Mouse (Mus musculus): ENCODE data around the gene Pde9a. TPM values are rescaled to one million over a fixed set of nuclear protein-coding genes. Genes with fewer than 3 reads are reported as not detected.
A peak's percentile ranks its signal among the peaks of the same experiment; 100 is the strongest.

The Pde9a gene
- polyA plus RNA-seq, 1 experiment from 2014 or later: 34.9 TPM

DNA sequence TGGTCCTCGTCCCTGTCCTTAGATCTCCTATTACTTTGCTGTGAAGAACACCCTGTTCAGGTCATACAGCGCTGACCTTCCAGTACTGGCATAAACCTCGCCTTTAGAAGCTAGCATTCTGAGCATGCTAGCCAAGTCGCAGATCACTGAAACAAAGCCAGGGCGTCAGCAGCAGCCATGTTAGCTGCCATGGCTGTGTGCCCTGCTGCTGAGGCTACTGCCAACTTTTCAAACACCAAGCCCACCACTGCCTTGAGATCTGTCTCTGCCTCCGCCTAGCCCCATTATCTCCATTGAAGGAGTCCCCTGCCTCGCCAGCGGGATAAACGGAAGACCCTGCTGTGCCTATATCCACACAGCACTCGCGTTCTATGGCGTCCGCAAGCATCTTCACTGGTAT lies 25.4 kb upstream of the Pde9a start:
- Histone ChIP-seq H3K36me3 (no peaks in the 10 kb centered on the region), H3K4me3 (replicated peaks) (no peak overlapping the region), H3K27ac (no peak overlapping the region), H3K9me3 (replicated peaks) (no peaks in the 10 kb centered on the region), H3K27me3 (no peaks in the 10 kb centered on the region; the same call in 1 of the 2 replicates), H3K9ac (no peak overlapping the region), H3K4me1 (peaks cover 8% of the 10 kb centered on the region; the same call in 1 of the 2 replicates), H3K4me2 (no peak overlapping the region)
- WGBS: 82% methylated on average over 13 of the region's 13 CpGs
- no peak for ATAC-seq (replicated peaks; ENCODE audit: low FRiP score)

DNA sequence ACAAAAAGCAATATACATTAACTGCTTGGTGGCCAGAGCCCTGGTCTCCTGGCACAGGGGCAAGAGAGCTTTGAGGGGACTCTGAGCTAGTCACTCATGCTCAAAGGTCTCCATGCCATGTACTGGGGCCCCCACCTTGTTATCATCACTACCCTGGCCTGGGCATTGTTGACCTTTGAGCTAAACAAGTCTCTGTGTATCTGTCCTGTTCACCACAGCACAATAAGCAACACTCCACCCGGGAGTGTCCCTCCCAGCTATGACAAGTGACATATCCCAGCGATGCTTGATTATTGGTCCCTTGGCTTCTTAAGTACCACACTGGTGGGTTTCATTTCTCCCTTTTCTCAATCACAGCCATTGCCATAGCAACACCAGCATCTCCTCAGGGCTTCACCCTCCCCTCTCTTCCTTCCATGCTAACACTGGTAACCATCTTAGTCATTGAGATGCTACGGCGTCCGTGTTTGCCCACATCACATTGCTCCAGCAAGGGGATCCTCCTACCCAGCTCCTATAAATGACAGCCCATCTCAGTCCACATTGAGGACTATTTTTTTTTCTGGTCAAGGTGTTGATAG lies 20.3 kb upstream of the Pde9a start:
- H3K27me3 ChIP-seq: no peaks in the 10 kb centered on the region; the same call in 1 of the 2 replicates
- H3K27ac ChIP-seq: no peak overlapping the region
- H3K9me3 ChIP-seq (replicated peaks): no peaks in the 10 kb centered on the region
- H3K4me2 ChIP-seq: no peak overlapping the region
- no peak overlapping the region for H3K9ac ChIP-seq
- H3K36me3 ChIP-seq: no peaks in the 10 kb centered on the region
- ATAC-seq (replicated peaks; ENCODE audit: low FRiP score): no peak
- WGBS: 75% methylated on average over 5 of the region's 5 CpGs
- no peaks in the 10 kb centered on the region for H3K4me1 ChIP-seq
- no peak overlapping the region for H3K4me3 ChIP-seq (replicated peaks)

DNA sequence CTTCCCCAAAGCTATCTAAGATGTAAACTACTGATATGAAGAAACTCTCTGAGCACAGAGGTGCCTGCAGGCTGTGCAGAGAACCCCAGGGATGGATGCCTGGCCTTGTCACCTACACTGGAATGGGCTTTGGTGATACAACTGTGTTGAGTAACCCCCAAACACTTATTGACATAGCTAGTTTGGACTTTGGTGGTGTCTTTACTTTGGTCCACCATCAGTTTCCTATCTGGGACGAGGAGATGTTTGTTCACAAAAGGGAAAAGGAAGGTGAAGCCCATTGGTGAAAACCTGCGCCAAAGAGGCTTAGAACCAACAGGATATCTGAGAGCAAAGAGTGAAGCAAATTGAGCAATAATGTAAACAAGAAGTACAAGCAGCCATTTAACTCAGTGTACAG lies 15.8 kb upstream of the Pde9a start:
- H3K27me3 ChIP-seq: no peaks in the 10 kb centered on the region; the same call in 1 of the 2 replicates
- H3K9ac ChIP-seq: no peak overlapping the region
- no peak for ATAC-seq (replicated peaks; ENCODE audit: low FRiP score)
- no peaks in the 10 kb centered on the region for H3K9me3 ChIP-seq (replicated peaks)
- 78% methylated on average over 2 of the region's 2 CpGs for WGBS
- H3K36me3 ChIP-seq: no peaks in the 10 kb centered on the region
- no peaks in the 10 kb centered on the region for H3K4me1 ChIP-seq
- no peak overlapping the region for H3K4me2 ChIP-seq
- no peak overlapping the region for H3K4me3 ChIP-seq (replicated peaks)
- H3K27ac ChIP-seq: no peak overlapping the region

DNA sequence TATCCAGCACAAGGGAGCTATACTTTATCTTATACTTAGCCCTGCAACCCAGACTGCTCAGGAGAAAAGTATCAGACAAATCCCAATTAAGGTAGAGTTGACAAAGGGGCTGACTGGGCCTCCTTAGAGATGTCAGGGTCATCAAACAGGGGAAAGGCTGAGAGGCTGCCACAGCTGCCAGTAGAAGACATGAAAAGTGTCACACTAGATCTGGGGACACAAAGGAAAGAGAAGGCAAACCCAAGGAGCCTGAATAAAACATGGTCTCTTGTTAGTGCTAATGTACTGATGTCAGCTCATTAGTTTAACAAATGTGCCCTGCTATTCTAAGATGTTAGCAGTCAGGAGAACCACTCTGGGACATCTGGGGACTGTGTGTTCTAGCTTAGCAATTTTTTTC lies 15.1 kb upstream of the Pde9a start:
- Histone ChIP-seq H3K27me3 (no peaks in the 10 kb centered on the region), H3K4me3 (replicated peaks) (no peak overlapping the region), H3K4me2 (no peak overlapping the region), H3K4me1 (no peaks in the 10 kb centered on the region), H3K9ac (no peak overlapping the region), H3K27ac (no peak overlapping the region), H3K9me3 (replicated peaks) (no peaks in the 10 kb centered on the region), H3K36me3 (no peaks in the 10 kb centered on the region)
- ATAC-seq (replicated peaks; ENCODE audit: low FRiP score): no peak

DNA sequence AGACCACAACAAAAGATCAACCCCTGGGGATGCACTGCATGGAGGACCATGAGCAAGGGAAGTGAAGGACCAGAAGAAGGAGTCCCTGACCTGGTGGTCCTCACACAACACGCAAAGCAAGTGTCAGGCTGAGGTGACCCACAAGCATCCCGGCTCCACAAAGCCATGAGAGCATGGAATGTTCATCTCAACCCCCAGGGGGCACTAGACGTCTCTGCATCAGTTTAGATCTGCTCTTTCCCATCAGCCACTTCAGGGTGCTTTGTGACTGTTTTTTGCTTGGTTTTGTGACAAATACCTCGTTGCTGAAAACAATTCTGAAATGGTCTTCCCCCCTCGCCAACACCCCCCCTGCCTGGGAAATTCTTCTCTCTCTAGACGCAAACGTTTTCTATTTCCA lies 8.0 kb upstream of the Pde9a start:
- WGBS: 11% methylated on average over 7 of the region's 7 CpGs
- Histone ChIP-seq H3K4me3 (replicated peaks) (no peak overlapping the region), H3K27ac (no peak overlapping the region), H3K36me3 (no peaks in the 10 kb centered on the region), H3K27me3 (peaks cover 26% of the 10 kb centered on the region), H3K4me2 (peak overlapping the region; percentile 39), H3K4me1 (peaks cover 15% of the 10 kb centered on the region), H3K9me3 (replicated peaks) (no peaks in the 10 kb centered on the region), H3K9ac (no peak overlapping the region)
- ATAC-seq (replicated peaks; ENCODE audit: low FRiP score): no peak

DNA sequence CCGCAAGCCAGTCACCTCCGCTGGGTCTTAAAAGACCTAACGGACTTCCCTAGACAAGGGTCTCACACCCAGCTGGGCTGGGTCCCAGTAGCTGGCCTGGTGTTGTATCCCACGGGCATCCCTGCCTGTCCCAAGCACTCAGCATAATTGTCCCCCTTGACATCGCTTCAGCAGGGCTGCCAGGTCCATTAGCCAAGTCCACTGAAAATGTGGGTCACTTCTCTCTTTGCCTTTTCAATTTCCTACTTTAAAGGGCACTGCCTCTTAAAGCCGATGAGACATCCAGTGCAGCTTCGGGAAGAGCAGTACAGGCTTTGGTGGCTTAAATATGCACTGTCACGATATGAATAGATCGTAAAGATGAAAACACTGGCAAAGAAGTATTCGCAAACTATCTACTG lies 7.6 kb upstream of the Pde9a start:
- Histone ChIP-seq H3K27ac (no peak overlapping the region), H3K27me3 (peaks cover 26% of the 10 kb centered on the region), H3K4me3 (replicated peaks) (no peak overlapping the region), H3K4me2 (peak overlapping the region; percentile 39), H3K9me3 (replicated peaks) (no peaks in the 10 kb centered on the region), H3K36me3 (no peaks in the 10 kb centered on the region), H3K9ac (no peak overlapping the region), H3K4me1 (peaks cover 18% of the 10 kb centered on the region)
- ATAC-seq (replicated peaks; ENCODE audit: low FRiP score): no peak
- WGBS: 64% methylated on average over 10 of the region's 10 CpGs

DNA sequence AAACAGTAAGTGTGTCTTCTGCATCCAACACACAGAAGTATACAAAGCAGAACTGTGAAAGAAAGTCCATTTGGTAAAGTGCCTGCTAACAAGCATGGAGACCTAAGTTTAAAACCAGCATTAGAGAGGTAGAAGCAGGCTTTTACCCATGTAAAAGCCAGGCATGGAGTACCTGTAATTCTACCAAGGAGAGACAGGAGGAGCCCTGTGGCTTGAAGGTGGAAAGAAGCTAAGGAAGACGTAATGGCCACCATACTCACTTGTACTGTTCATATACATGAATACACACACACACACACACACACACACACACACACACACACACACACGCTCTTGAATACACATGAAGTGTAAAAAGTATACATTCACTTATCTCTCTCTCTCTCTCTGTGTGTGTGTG lies 6.9 kb upstream of the Pde9a start:
- H3K9me3 ChIP-seq (replicated peaks): no peaks in the 10 kb centered on the region
- no peak overlapping the region for H3K4me3 ChIP-seq (replicated peaks)
- no peak overlapping the region for H3K4me2 ChIP-seq
- H3K27ac ChIP-seq: no peak overlapping the region
- 78% methylated on average over 2 of the region's 2 CpGs for WGBS
- no peak for ATAC-seq (replicated peaks; ENCODE audit: low FRiP score)
- peaks cover 24% of the 10 kb centered on the region for H3K4me1 ChIP-seq
- H3K9ac ChIP-seq: no peak overlapping the region
- peaks cover 30% of the 10 kb centered on the region for H3K27me3 ChIP-seq
- no peaks in the 10 kb centered on the region for H3K36me3 ChIP-seq

DNA sequence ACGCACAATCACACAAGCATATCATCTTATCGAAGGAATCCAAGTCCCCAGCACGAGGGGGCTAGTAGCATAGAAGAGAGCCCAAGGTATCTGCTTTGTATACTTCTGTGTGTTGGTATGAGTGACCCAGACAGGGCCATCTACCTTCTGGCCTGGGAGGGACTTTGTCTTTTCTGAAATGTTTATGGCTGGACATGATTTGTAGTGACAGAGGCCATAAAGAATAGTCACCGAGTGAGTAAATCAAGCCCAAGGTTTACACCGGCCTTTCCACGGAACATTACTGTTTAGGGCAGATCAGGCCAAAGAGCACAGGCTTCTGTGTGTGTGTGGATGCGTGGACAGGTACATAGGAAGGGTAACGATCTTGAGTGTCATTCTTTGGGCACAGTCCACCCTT lies 6.1 kb upstream of the Pde9a start:
- Histone ChIP-seq H3K36me3 (no peaks in the 10 kb centered on the region), H3K27ac (no peak overlapping the region), H3K9me3 (replicated peaks) (no peaks in the 10 kb centered on the region), H3K4me2 (no peak overlapping the region), H3K27me3 (peaks cover 34% of the 10 kb centered on the region), H3K9ac (no peak overlapping the region), H3K4me1 (peaks cover 31% of the 10 kb centered on the region), H3K4me3 (replicated peaks) (no peak overlapping the region)
- 22% methylated on average over 8 of the region's 8 CpGs for WGBS
- no peak for ATAC-seq (replicated peaks; ENCODE audit: low FRiP score)

DNA sequence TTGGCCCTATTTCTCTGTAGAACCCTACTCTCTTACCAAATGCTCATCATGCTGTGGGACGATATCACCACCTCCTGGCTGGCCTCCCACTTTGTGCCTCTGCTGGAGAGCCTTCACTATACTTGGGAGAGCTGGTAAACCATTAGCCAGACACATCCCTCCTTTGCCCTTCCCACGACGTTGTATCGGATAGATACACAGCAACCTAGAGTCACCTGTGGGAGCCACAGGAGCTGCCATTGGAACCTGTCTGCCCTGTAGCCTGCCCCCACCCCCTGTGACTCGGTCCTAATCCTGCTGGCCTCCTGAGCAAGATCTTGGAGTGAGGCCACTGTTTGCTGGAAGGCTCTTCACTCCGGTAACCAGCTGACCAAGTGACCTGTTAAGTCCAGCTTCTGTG lies 2.7 kb upstream of the Pde9a start:
- H3K4me1 ChIP-seq: peaks cover 58% of the 10 kb centered on the region
- no peak overlapping the region for H3K4me2 ChIP-seq
- 67% methylated on average over 6 of the region's 6 CpGs for WGBS
- no peak overlapping the region for H3K9ac ChIP-seq
- H3K27me3 ChIP-seq: peaks cover 26% of the 10 kb centered on the region
- no peak overlapping the region for H3K27ac ChIP-seq
- no peaks in the 10 kb centered on the region for H3K36me3 ChIP-seq
- H3K4me3 ChIP-seq (replicated peaks): no peak overlapping the region
- no peak for ATAC-seq (replicated peaks; ENCODE audit: low FRiP score)
- no peaks in the 10 kb centered on the region for H3K9me3 ChIP-seq (replicated peaks)

DNA sequence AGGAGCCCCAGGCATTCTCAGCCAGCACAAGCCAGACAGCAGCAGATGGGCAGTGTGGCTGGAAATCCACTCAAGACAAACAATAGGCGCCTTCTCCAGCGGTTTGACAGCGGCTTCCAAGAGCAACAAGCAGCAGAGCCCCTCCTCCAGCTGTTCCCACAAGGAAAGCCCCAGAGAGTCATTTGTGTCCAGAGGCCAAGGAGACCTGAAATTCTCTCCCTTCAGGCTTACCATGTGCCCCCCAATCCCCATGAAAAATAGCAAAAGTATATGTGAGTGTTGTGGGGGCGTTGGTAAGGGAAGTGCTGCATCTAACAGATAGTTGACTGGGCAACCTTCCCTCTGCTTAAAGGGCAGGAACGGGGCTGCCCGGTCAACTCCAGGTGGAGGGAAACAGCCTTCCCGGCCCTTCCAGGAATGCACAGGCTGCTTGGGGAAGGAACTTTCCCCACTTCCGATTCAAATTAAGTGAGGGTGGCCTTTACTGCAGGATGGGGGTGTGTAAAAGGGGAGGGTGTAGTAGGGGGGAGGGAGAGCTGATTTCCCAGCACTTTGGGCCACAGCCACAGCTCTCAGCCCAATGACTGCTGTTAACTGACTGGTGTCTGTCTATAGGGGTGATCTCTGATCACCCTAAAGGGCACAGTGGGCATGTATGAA lies 912 bp upstream of the Pde9a start:
- 5% methylated on average over 8 of the region's 8 CpGs for WGBS
- H3K27me3 ChIP-seq: peaks cover 24% of the 10 kb centered on the region
- no peak overlapping the region for H3K4me3 ChIP-seq (replicated peaks)
- H3K36me3 ChIP-seq: no peaks in the 10 kb centered on the region
- H3K4me2 ChIP-seq: peak overlapping the region; percentile 96
- peak; percentile 36 for ATAC-seq (replicated peaks; ENCODE audit: low FRiP score)
- H3K27ac ChIP-seq: peak overlapping the region; percentile 80
- peaks cover 60% of the 10 kb centered on the region for H3K4me1 ChIP-seq
- no peaks in the 10 kb centered on the region for H3K9me3 ChIP-seq (replicated peaks)
- no peak overlapping the region; the same call in 1 of the 2 replicates for H3K9ac ChIP-seq

DNA sequence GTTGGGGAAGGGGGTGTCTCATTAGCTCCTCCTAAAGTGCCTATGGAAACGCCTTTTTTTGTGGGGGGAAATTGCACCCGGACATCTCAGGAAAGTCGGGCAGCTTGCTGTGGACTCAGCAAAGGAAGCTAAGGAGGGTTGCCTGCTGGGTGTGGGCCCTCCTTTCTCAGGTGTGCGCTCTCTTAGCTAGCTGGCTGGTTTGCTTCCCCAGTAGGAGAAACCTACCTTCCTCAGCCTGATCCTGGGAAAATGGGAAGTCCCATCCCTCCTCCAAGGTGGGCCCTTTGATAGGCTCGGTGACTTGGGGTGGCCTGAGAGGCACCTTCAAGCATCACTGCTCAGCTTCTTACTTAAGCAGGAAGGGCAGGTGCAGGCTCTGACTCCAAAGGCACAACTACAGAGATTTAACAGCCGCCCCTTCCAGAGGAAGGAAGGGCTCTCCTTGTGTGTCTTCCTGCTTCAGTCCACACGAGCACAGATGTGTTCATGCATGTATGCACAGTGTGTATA lies 811 bp downstream of the Pde9a start:
- H3K36me3 ChIP-seq: no peaks in the 10 kb centered on the region
- H3K9ac ChIP-seq: peak overlapping the region; percentile 79
- 9% methylated on average over 7 of the region's 7 CpGs for WGBS
- H3K27me3 ChIP-seq: peaks cover 20% of the 10 kb centered on the region
- ATAC-seq (replicated peaks; ENCODE audit: low FRiP score): 0 out of 2 replicates have a peak, but pooled peaks have one; percentile 17
- H3K4me1 ChIP-seq: peaks cover 58% of the 10 kb centered on the region
- H3K27ac ChIP-seq: peak overlapping the region; percentile 75
- H3K9me3 ChIP-seq (replicated peaks): no peaks in the 10 kb centered on the region
- peak overlapping the region; percentile 96 for H3K4me2 ChIP-seq
- peak overlapping the region; percentile 82 for H3K4me3 ChIP-seq (replicated peaks)

DNA sequence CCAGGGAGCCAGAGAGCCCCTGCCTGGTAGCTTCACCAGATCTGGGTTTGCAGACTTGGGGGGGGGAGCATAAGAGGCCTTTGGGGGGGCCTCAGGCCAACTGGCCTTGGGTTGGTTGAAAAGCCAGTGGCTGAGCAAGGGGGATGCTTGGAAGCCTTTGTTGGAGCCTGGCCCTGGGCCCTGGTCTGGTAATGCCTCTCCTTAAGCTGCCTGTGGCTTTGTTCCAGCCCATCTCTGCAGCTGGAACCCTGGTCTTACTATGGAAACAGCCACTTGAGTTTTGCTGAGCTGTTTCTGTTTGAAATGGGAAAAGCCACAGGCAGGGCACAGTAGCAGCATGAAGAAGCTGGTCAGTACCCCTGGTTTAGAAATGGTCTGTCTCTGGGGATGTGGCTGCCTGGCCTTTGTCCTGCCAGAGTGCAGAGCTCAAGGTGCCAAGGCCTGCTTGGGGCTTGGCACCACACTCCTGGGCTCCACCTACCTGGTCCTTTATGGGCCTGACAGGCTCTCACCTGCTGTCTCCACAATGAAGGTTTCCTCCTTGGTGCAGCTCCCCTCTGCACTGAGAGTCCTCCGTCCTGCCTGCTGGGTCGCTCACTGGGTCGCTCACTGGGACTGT lies 3.5 kb downstream of the Pde9a start:
- peaks cover 57% of the 10 kb centered on the region for H3K4me1 ChIP-seq
- no peaks in the 10 kb centered on the region for H3K9me3 ChIP-seq (replicated peaks)
- no peak overlapping the region for H3K27ac ChIP-seq
- peaks cover 6% of the 10 kb centered on the region; the same call in 1 of the 2 replicates for H3K27me3 ChIP-seq
- H3K36me3 ChIP-seq: no peaks in the 10 kb centered on the region
- 89% methylated on average over 3 of the region's 3 CpGs for WGBS
- H3K4me3 ChIP-seq (replicated peaks): no peak overlapping the region
- no peak overlapping the region for H3K4me2 ChIP-seq
- H3K9ac ChIP-seq: no peak overlapping the region
- no peak for ATAC-seq (replicated peaks; ENCODE audit: low FRiP score)

All from kidney, embryonic 15.5 days (tissue).